Mouse (Mus musculus): ENCODE results near the gene Pecam1. TPM values are rescaled to one million over a fixed set of nuclear protein-coding genes. Genes with fewer than 3 reads are reported as not detected.

The Pecam1 gene
- total and polyA plus RNA-seq, 2 experiments from 2014 or later, result 9.8 to 17.5 TPM

- H3K36me3 ChIP-seq (ENCODE audit: insufficient read depth, low read length), result no peaks in the 10 kb centered on the region
- DNase-seq (ENCODE audit: low spot score) (no peak), ATAC-seq (ENCODE audit: low FRiP score) (peak; percentile 23; the same call in 1 of the 2 replicates)
- H3K9ac ChIP-seq (replicated peaks; ENCODE audit: low read length, poor library complexity, severe bottlenecking), result no peak overlapping the region
- TF ChIP-seq CTCF (IDR thresholded peaks at IDR 0.05), result no peak
- 43% methylated on average over 5 of the region's 5 CpGs for WGBS
- no peaks in the 10 kb centered on the region for H3K9me3 ChIP-seq (ENCODE audit: low read length)
- H3K27me3 ChIP-seq (ENCODE audit: insufficient read depth, low read length), result no peaks in the 10 kb centered on the region
- 0 out of 2 replicates have a peak overlapping the region, but pooled peaks have one; percentile 6 for H3K4me2 ChIP-seq (ENCODE audit: low read depth, low read length, poor library complexity, severe bottlenecking)
- no peak overlapping the region for H3K4me3 ChIP-seq (ENCODE audit: low read depth, low read length)
- H3K4me1 ChIP-seq (ENCODE audit: insufficient read depth, low read length), result no peaks in the 10 kb centered on the region
- H3K27ac ChIP-seq (ENCODE audit: low read depth, low read length), result no peak overlapping the region
Measured at GRCm38 (mm10) chr11:106606042-106606441, 144.4 kb downstream of the Pecam1 start.

Small RNAs within 50 kb of the gene (microRNA-seq; reads per million reads assigned to microRNA genes)
- gene Gm25994 (ENCODE audit: borderline number of aligned reads), result not detected
- gene Mir3064 (ENCODE audit: borderline number of aligned reads), result 12.4 reads per million, percentile 23 among the genes with 10 or more reads in this experiment

Other genes with a start within 250 kb of the Pecam1 start
- 69.5 and 73.3 TPM in 2 replicates for gene Tex2, start 137.2 kb downstream of the Pecam1 start, total RNA-seq (2014; rRNA removed)
- 33.1 and 36.3 TPM in 2 replicates for gene Tex2, start 137.2 kb downstream of the Pecam1 start, polyA plus RNA-seq (2015; fragmentation: Nextera tagmentation; extraction: Ambion mirVana)
- 0.66 TPM in 1 of 2 replicates, not detected in the other for gene Milr1, start 598 bp upstream of the Pecam1 start, total RNA-seq (2014; rRNA removed)
- 0.37 and 0.82 TPM in 2 replicates for gene Milr1, start 598 bp upstream of the Pecam1 start, polyA plus RNA-seq (2015; fragmentation: Nextera tagmentation; extraction: Ambion mirVana)
- gene Polg2, start 28.9 kb upstream of the Pecam1 start, total RNA-seq (2014; rRNA removed), result 6.6 and 9.8 TPM in 2 replicates
- 9.7 and 10.5 TPM in 2 replicates for gene Polg2, start 28.9 kb upstream of the Pecam1 start, polyA plus RNA-seq (2015; fragmentation: Nextera tagmentation; extraction: Ambion mirVana)
- 408 and 459 TPM in 2 replicates for gene Ddx5, start 38.6 kb upstream of the Pecam1 start, total RNA-seq (2014; rRNA removed)
- 260 and 301 TPM in 2 replicates for gene Ddx5, start 38.6 kb upstream of the Pecam1 start, polyA plus RNA-seq (2015; fragmentation: Nextera tagmentation; extraction: Ambion mirVana)
- 6.0 and 13.3 TPM in 2 replicates for gene Cep95, start 38.6 kb upstream of the Pecam1 start, total RNA-seq (2014; rRNA removed)
- 6.0 and 7.9 TPM in 2 replicates for gene Cep95, start 38.6 kb upstream of the Pecam1 start, polyA plus RNA-seq (2015; fragmentation: Nextera tagmentation; extraction: Ambion mirVana)
- 33.9 and 41.3 TPM in 2 replicates for gene Smurf2, start 170.1 kb upstream of the Pecam1 start, total RNA-seq (2014; rRNA removed)
- 7.8 TPM in 2 replicates for gene Smurf2, start 170.1 kb upstream of the Pecam1 start, polyA plus RNA-seq (2015; fragmentation: Nextera tagmentation; extraction: Ambion mirVana)
- 73.1 and 82.8 TPM in 2 replicates for gene Kpna2, start 248.9 kb upstream of the Pecam1 start, total RNA-seq (2014; rRNA removed)
- 92.7 TPM in 2 replicates for gene Kpna2, start 248.9 kb upstream of the Pecam1 start, polyA plus RNA-seq (2015; fragmentation: Nextera tagmentation; extraction: Ambion mirVana)

Measured in midbrain, postnatal 0 days (tissue).